Mouse (Mus musculus) CH12.LX (cell line): ENCODE measurements around the gene Olfml3. TPM values are rescaled to one million over a fixed set of nuclear protein-coding genes. Genes with fewer than 3 reads are reported as not detected.

ENCODE experiments used
- DNase-seq: peaks from one replicate; pipeline ENCODE4 v3.0.0-alpha.2; 2013; ENCODE audit errors: extremely low read depth
- H3K27ac ChIP-seq: 2 replicates; pipeline ENCODE4 v1.5.1; 2012; ENCODE audit warnings: low read depth, mild to moderate bottlenecking, control low read depth, moderate library complexity; ENCODE audit not compliant: insufficient read depth
- H3K27me3 ChIP-seq: replicated peaks from 2 replicates; pipeline ENCODE3; 2012; ENCODE audit warnings: inconsistent platforms
- H3K36me3 ChIP-seq, 2 experiments: replicated peaks in 1 of 2; 2 replicates each; pipeline versions ENCODE3 to v1.6.1; 2012; ENCODE audit warnings: inconsistent platforms in 1 of 2, low read length in 1 of 2, mild to moderate bottlenecking in 1 of 2, mixed read lengths in 1 of 2, moderate library complexity in 1 of 2; ENCODE audit not compliant: control insufficient read depth in 1 of 2, insufficient read depth in 1 of 2
- H3K4me1 ChIP-seq, 2 experiments: 2 replicates each; pipeline ENCODE4 v1.6.1; 2012; ENCODE audit warnings: inconsistent platforms in 1 of 2, moderate library complexity in 1 of 2; ENCODE audit not compliant: insufficient read depth in 2 of 2, control insufficient read depth in 1 of 2
- H3K4me2 ChIP-seq: 2 replicates; pipeline ENCODE4 v1.6.1; 2012; ENCODE audit warnings: low read depth, mild to moderate bottlenecking, control low read depth; ENCODE audit not compliant: poor library complexity, insufficient read depth, severe bottlenecking
- H3K4me3 ChIP-seq, 3 experiments: fragments of 150-350 bp in 1 of 3; sonication (generic) in 1 of 3; replicated peaks in 1 of 3; 2 replicates each; pipeline versions ENCODE3 to v1.5.1; 2011 to 2012; ENCODE audit warnings: low read depth in 2 of 3, low read length in 2 of 3, mild to moderate bottlenecking in 2 of 3, moderate library complexity in 2 of 3, control low read depth in 1 of 3, improper control_type of control experiment in 1 of 3, inconsistent platforms in 1 of 3, mixed read lengths in 1 of 3; ENCODE audit not compliant: poor library complexity in 1 of 3
- H3K79me2 ChIP-seq: replicated peaks from 2 replicates; pipeline ENCODE4 v1.6.1; 2012; ENCODE audit warnings: mild to moderate bottlenecking, moderate library complexity; ENCODE audit not compliant: control insufficient read depth, poor library complexity, insufficient read depth, severe bottlenecking; ENCODE audit errors: extremely low read depth
- H3K9ac ChIP-seq: 2 replicates; pipeline ENCODE4 v1.6.1; 2012; ENCODE audit warnings: low read depth, mild to moderate bottlenecking, control low read depth, moderate library complexity; ENCODE audit not compliant: insufficient read depth
- H3K9me3 ChIP-seq: replicated peaks from 2 replicates; pipeline ENCODE3; 2012; ENCODE audit warnings: low read length, inconsistent platforms, mixed read lengths
- BHLHE40 ChIP-seq: IDR thresholded peaks from 2 replicates; pipeline ENCODE4 v1.6.1; 2011; ENCODE audit warnings: mild to moderate bottlenecking, low read depth, low read length, improper control_type of control experiment
- CHD1 ChIP-seq: IDR thresholded peaks from 2 replicates; pipeline ENCODE4 v1.6.1; 2012; ENCODE audit warnings: low read depth, low read length, improper control_type of control experiment, inconsistent platforms
- CHD2 ChIP-seq: IDR thresholded peaks from 2 replicates; pipeline ENCODE4 v1.6.1; 2011; ENCODE audit warnings: low read length, improper control_type of control experiment
- CTCF ChIP-seq, 2 experiments: IDR thresholded peaks in 1 of 2; conservative IDR thresholded peaks in 1 of 2; 2 replicates each; pipeline ENCODE4 v1.5.1; 2011 to 2012; ENCODE audit warnings: low read depth in 2 of 2, low read length in 2 of 2, improper control_type of control experiment in 1 of 2, inconsistent platforms in 1 of 2, mild to moderate bottlenecking in 1 of 2, moderate library complexity in 1 of 2
- E2F4 ChIP-seq: IDR thresholded peaks from 2 replicates; pipeline ENCODE4 v1.6.1; 2011; ENCODE audit warnings: low read depth, low read length, improper control_type of control experiment; ENCODE audit not compliant: insufficient replicate concordance
- ELF1 ChIP-seq: IDR thresholded peaks from 2 replicates; pipeline ENCODE4 v1.6.1; 2014; ENCODE audit warnings: low read depth, mild to moderate bottlenecking, inconsistent platforms, low read length, improper control_type of control experiment
- EP300 ChIP-seq: IDR thresholded peaks from 2 replicates; pipeline ENCODE4 v1.6.1; 2011; ENCODE audit warnings: low read length, improper control_type of control experiment
- ETS1 ChIP-seq: conservative IDR thresholded peaks from 2 replicates; pipeline ENCODE4 v1.6.1; 2012; ENCODE audit warnings: low read depth, mild to moderate bottlenecking, inconsistent platforms, low read length, improper control_type of control experiment, moderate library complexity
- GABPA ChIP-seq: IDR thresholded peaks from 2 replicates; pipeline ENCODE4 v1.6.1; 2012; ENCODE audit warnings: low read depth, low read length, improper control_type of control experiment, inconsistent platforms; ENCODE audit not compliant: insufficient replicate concordance
- HCFC1 ChIP-seq: IDR thresholded peaks from 2 replicates; pipeline ENCODE4 v1.6.1; 2012; ENCODE audit warnings: low read depth, mild to moderate bottlenecking, inconsistent platforms, low read length, improper control_type of control experiment
- IRF4 ChIP-seq: IDR thresholded peaks from 2 replicates; pipeline ENCODE4 v1.6.1; 2014; ENCODE audit warnings: low read depth, mild to moderate bottlenecking, inconsistent platforms, low read length, improper control_type of control experiment
- JUN ChIP-seq: IDR thresholded peaks from 2 replicates; pipeline ENCODE4 v1.6.1; 2011; ENCODE audit warnings: low read depth, mild to moderate bottlenecking, low read length, improper control_type of control experiment, moderate library complexity; ENCODE audit not compliant: insufficient read depth
- JUND ChIP-seq: conservative IDR thresholded peaks from 2 replicates; pipeline ENCODE4 v1.6.1; 2011; ENCODE audit warnings: low read depth, low read length, improper control_type of control experiment
- KAT2A ChIP-seq: IDR thresholded peaks from 2 replicates; pipeline ENCODE4 v1.6.1; 2012; ENCODE audit warnings: low read length, improper control_type of control experiment, inconsistent platforms; ENCODE audit not compliant: insufficient replicate concordance
- MAFK ChIP-seq: IDR thresholded peaks from 2 replicates; pipeline ENCODE4 v1.6.1; 2011; ENCODE audit warnings: low read length, improper control_type of control experiment; ENCODE audit not compliant: insufficient replicate concordance
- MAX ChIP-seq: IDR thresholded peaks from 2 replicates; pipeline ENCODE4 v1.6.1; 2011; ENCODE audit warnings: low read length, improper control_type of control experiment
- MAZ ChIP-seq: IDR thresholded peaks from 2 replicates; pipeline ENCODE4 v1.6.1; 2012; ENCODE audit warnings: low read depth, mild to moderate bottlenecking, inconsistent platforms, low read length, improper control_type of control experiment, moderate library complexity
- MEF2A ChIP-seq: IDR thresholded peaks from 2 replicates; pipeline ENCODE4 v1.6.1; 2014; ENCODE audit warnings: low read depth, mild to moderate bottlenecking, inconsistent platforms, low read length, improper control_type of control experiment, borderline replicate concordance
- MXI1 ChIP-seq: IDR thresholded peaks from 2 replicates; pipeline ENCODE4 v1.6.1; 2011; ENCODE audit warnings: mild to moderate bottlenecking, low read depth, low read length, improper control_type of control experiment
- MYC ChIP-seq: IDR thresholded peaks from 2 replicates; pipeline ENCODE4 v1.6.1; 2011; ENCODE audit warnings: low read depth, mild to moderate bottlenecking, improper control_type of control experiment, low read length
- NELFE ChIP-seq: IDR thresholded peaks from 2 replicates; pipeline ENCODE4 v1.6.1; 2011; ENCODE audit warnings: low read depth, low read length, improper control_type of control experiment
- NRF1 ChIP-seq: IDR thresholded peaks from 2 replicates; pipeline ENCODE4 v1.6.1; 2014; ENCODE audit warnings: low read depth, mild to moderate bottlenecking, inconsistent platforms, low read length, improper control_type of control experiment, moderate library complexity
- PAX5 ChIP-seq: IDR thresholded peaks from 2 replicates; pipeline ENCODE4 v1.6.1; 2012; ENCODE audit warnings: low read length, inconsistent platforms, mixed read lengths
- POLR2A ChIP-seq: IDR thresholded peaks from 2 replicates; pipeline ENCODE4 v1.6.1; 2011; ENCODE audit warnings: low read depth, mild to moderate bottlenecking, improper control_type of control experiment, low read length
- POLR2AphosphoS2 ChIP-seq: IDR thresholded peaks from 2 replicates; pipeline ENCODE4 v1.6.1; 2011; ENCODE audit warnings: low read depth, low read length, improper control_type of control experiment
- RAD21 ChIP-seq: IDR thresholded peaks from 2 replicates; pipeline ENCODE4 v1.6.1; 2011; ENCODE audit warnings: low read depth, mild to moderate bottlenecking, low read length, improper control_type of control experiment, moderate library complexity
- RCOR1 ChIP-seq: conservative IDR thresholded peaks from 2 replicates; pipeline ENCODE4 v1.6.1; 2012; ENCODE audit warnings: low read depth, mild to moderate bottlenecking, inconsistent platforms, low read length, improper control_type of control experiment
- SIN3A ChIP-seq: IDR thresholded peaks from 2 replicates; pipeline ENCODE4 v1.6.1; 2012; ENCODE audit warnings: low read length, improper control_type of control experiment, inconsistent platforms
- SMC3 ChIP-seq: IDR thresholded peaks from 2 replicates; pipeline ENCODE4 v1.6.1; 2011; ENCODE audit warnings: low read depth, low read length, improper control_type of control experiment
- TBP ChIP-seq: conservative IDR thresholded peaks from 2 replicates; pipeline ENCODE4 v1.6.1; 2011; ENCODE audit warnings: low read depth, low read length, improper control_type of control experiment
- TCF12 ChIP-seq: IDR thresholded peaks from 2 replicates; pipeline ENCODE4 v1.6.1; 2014; ENCODE audit warnings: low read depth, mild to moderate bottlenecking, inconsistent platforms, low read length, improper control_type of control experiment
- UBTF ChIP-seq: IDR thresholded peaks from 2 replicates; pipeline ENCODE4 v1.6.1; 2012; ENCODE audit warnings: low read depth, mild to moderate bottlenecking, inconsistent platforms, low read length, improper control_type of control experiment, moderate library complexity
- USF1 ChIP-seq: IDR thresholded peaks from 2 replicates; pipeline ENCODE4 v1.6.1; 2014; ENCODE audit warnings: low read depth, mild to moderate bottlenecking, inconsistent platforms, low read length, improper control_type of control experiment
- USF2 ChIP-seq: conservative IDR thresholded peaks from 2 replicates; pipeline ENCODE4 v1.6.1; 2011; ENCODE audit warnings: low read depth, low read length, improper control_type of control experiment
- ZC3H11A ChIP-seq: IDR thresholded peaks from 2 replicates; pipeline ENCODE4 v1.6.1; 2012; ENCODE audit warnings: low read depth, mild to moderate bottlenecking, inconsistent platforms, low read length, improper control_type of control experiment
- ZKSCAN1 ChIP-seq: IDR thresholded peaks from 2 replicates; pipeline ENCODE4 v1.6.1; 2012; ENCODE audit warnings: low read depth, inconsistent platforms, low read length, improper control_type of control experiment, borderline replicate concordance
- ZMIZ1 ChIP-seq: IDR thresholded peaks from 2 replicates; pipeline ENCODE4 v1.6.1; 2012; ENCODE audit warnings: low read depth, mild to moderate bottlenecking, inconsistent platforms, low read length, improper control_type of control experiment
- ZNF384 ChIP-seq: IDR thresholded peaks from 2 replicates; pipeline ENCODE4 v1.6.1; 2012; ENCODE audit warnings: low read depth, low read length, improper control_type of control experiment, inconsistent platforms
- dilution Hi-C: fragments of 300-500 bp; cut with MboI; formaldehyde crosslinking; loops from 2 replicates; pipeline ENCODE4 v1.14.3; 2020; ENCODE audit warnings: low sequenced_read_pairs; ENCODE audit not compliant: extremely low pct_unique_long_range_greater_than_20kb, extremely low pct_ligation_motif_present
- in situ Hi-C: fragments of 300-500 bp; cut with MboI; formaldehyde crosslinking; loops from 3 replicates; pipeline ENCODE4 v1.14.3; 2019; ENCODE audit warnings: low sequenced_read_pairs, low pct_ligation_motif_present, low pct_unique_long_range_greater_than_20kb, mixed read lengths
- polyA plus RNA-seq: library from polyadenylated mRNA; unstranded; fragments of >175 nt; gene quantifications from 2 replicates; pipeline ENCODE4 v1.2.1, GENCODE M21; 2012; ENCODE audit warnings: low read depth; ENCODE audit not compliant: insufficient read length
- total RNA-seq, 2 experiments: library from RNA; depleted of rRNA; stranded (reverse); fragments of 300-350 nt in 1 of 2; fragments of >200 nt in 1 of 2; gene quantifications; 2 replicates each; pipeline ENCODE4 v1.2.3; 2012 to 2014

The Olfml3 gene
- total and polyA plus RNA-seq, 3 experiments: 14.0 to 33.3 (median 19.7) TPM

DNA sequence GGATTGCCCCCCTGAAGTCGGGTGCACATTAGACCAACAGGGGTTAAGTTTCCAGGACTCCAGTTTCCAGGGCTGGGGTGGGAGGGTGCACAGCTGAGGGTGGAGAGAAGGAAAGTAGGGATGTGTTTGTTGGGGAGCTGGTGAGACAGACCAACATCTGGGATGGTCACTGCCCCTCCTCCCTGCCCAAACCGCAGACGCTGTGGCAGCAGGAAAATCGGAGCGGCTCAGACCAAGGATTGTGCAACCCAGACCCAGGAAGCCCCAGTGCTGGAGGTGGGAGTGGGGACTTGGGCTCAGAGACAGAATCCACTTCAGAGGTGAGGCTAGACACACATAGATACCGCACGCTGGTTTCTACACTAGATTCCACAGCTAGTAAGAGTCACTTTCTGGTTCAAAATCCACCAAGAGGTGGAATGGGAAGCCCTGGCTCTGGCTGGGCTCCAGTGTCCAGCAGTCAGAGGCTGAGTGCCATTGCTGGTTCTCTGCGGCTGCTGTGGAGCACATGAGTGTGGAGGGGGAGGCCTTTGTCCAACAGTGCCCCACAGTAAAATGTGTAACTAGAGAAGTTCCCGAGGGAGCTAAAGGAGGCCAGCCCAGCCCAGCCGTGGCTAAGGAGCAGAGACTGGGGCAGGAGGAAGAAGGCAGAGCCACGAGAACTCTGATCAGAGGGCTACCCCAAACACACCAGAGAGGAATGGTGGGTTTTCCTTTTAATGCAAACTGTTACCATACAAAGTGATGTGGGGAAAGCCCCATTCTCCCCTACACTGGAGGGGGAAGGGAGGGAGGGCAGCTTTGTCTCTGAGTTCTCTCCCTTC is 2.9 kb downstream of the Olfml3 start:
- Histone ChIP-seq H3K36me3 (peaks cover 0 to 9% of the 10 kb centered on the region in 2 experiments), H3K9me3 (no peaks in the 10 kb centered on the region), H3K4me1 (peaks cover 23 to 82% of the 10 kb centered on the region in 2 experiments), H3K27me3 (no peaks in the 10 kb centered on the region), H3K9ac (peak overlapping the region; percentile 56), H3K79me2 (peaks cover 6% of the 10 kb centered on the region; the same call in 1 of the 2 replicates), H3K27ac (peak overlapping the region; percentile 78), H3K4me2 (peak overlapping the region; percentile 74), H3K4me3 (peak overlapping the region in 1 of 3 experiments; percentile 17)
- dilution Hi-C loops (no loop called here), in situ Hi-C loops (loop anchor here (5.0 to 10.0 kb wide), 2 partner anchors 43 to 300 kb away; no protein-coding TSS in a partner anchor)
- peak; percentile 79 for DNase-seq
- peak; percentile 57 for TF ChIP-seq BHLHE40
- peak; percentile 60 for TF ChIP-seq POLR2A
- TF ChIP-seq ZMIZ1: 0 out of 2 replicates have a peak, but pooled peaks have one; percentile 52
- no peak for TF ChIP-seq ZNF384
- TF ChIP-seq ZKSCAN1: no peak
- TF ChIP-seq CHD1: peak; percentile 82; the same call in 1 of the 2 replicates
- no peak for TF ChIP-seq ZC3H11A
- peak; percentile 78 for TF ChIP-seq UBTF
- peak; percentile 76 for TF ChIP-seq MYC
- no peak; the same call in none of the 2 replicates for TF ChIP-seq ELF1
- TF ChIP-seq GABPA: no peak
- peak; percentile 54 for TF ChIP-seq ETS1
- peak; percentile 31; the same call in 1 of the 2 replicates for TF ChIP-seq MAZ
- peak; percentile 74 for TF ChIP-seq MEF2A
- TF ChIP-seq MXI1: peak; percentile 73
- TF ChIP-seq IRF4: peak; percentile 57
- 0 out of 2 replicates have a peak, but pooled peaks have one; percentile 41 for TF ChIP-seq TBP
- TF ChIP-seq TCF12: peak; percentile 44; the same call in 1 of the 2 replicates
- no peak for TF ChIP-seq CTCF (conservative IDR thresholded peaks at IDR 0.05 in 1 of 2, IDR thresholded peaks at IDR 0.05 in 1 of 2; ENCODE audit: low read depth in 2 of 2, low read length in 2 of 2)
- TF ChIP-seq JUN: no peak
- no peak for TF ChIP-seq PAX5
- 0 out of 2 replicates have a peak, but pooled peaks have one; percentile 48 for TF ChIP-seq KAT2A
- TF ChIP-seq RAD21: no peak
- no peak for TF ChIP-seq POLR2AphosphoS2
- peak; percentile 64; the same call in 1 of the 2 replicates for TF ChIP-seq EP300
- TF ChIP-seq MAX: no peak
- peak; percentile 9; the same call in 1 of the 2 replicates for TF ChIP-seq HCFC1
- no peak for TF ChIP-seq MAFK
- TF ChIP-seq SMC3: no peak
- no peak for TF ChIP-seq NELFE
- TF ChIP-seq SIN3A: peak; percentile 72; the same call in 1 of the 2 replicates
- TF ChIP-seq RCOR1: no peak
- TF ChIP-seq NRF1: no peak
- no peak for TF ChIP-seq USF1
- TF ChIP-seq USF2: no peak
- no peak for TF ChIP-seq E2F4
- TF ChIP-seq JUND: no peak
- TF ChIP-seq CHD2: peak; percentile 86
